ENCODE assay signal across 8 mouse cellular contexts in the genomic region with DNA sequence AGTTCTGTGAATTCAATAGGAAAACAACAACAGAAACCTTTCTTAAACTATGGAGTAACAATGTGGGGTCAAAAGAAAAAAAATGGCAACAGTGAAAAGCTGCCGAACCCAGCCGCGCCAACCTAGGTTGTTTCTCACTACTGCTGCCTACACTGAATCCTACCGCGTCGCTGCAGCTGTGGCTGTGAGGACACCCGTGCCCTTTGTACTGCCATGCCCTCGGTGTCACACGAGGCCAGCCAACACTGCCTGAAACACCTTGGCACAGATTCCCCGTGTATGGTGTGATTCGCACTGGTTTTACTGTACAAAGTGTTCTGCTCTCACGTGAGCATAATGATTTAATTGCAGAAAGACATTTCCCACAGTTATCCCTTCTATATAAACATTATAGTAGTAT. TPM values are rescaled to one million over a fixed set of nuclear protein-coding genes. Genes with fewer than 3 reads are reported as not detected.
DNase-seq lines count a peak whose midpoint lies in the region; ATAC-seq lines count a peak whose summit lies in the region.

No protein-coding gene starts in this region.

- H3K36me3 ChIP-seq in forebrain, embryonic 10.5 days (replicated peaks), result peaks cover 36% of the 10 kb centered on the region
- peaks cover 41% of the 10 kb centered on the region for H3K36me3 ChIP-seq in limb, embryonic 12.5 days
- H3K36me3 ChIP-seq in midbrain, embryonic 14.5 days (ENCODE audit: control insufficient read depth, insufficient read depth, low read length), result peaks cover 40% of the 10 kb centered on the region

- no peak overlapping the region for H3K9ac ChIP-seq in limb, embryonic 12.5 days (replicated peaks)
- peak overlapping the region; percentile 90; the same call in 1 of the 2 replicates for H3K9ac ChIP-seq in midbrain, embryonic 14.5 days (replicated peaks; ENCODE audit: low read length)

- ATAC-seq in cerebellum, adult (ENCODE audit: insufficient number of reproducible peaks, low FRiP score, low TSS enrichment), result no peak
- no peak for ATAC-seq in limb, embryonic 12.5 days (ENCODE audit: insufficient number of reproducible peaks, insufficient read depth, low FRiP score, low TSS enrichment, low read depth)
- no peak for ATAC-seq in midbrain, embryonic 14.5 days (ENCODE audit: low FRiP score, low TSS enrichment)

- DNase-seq in cerebellum, adult 18-20 months, result peak; percentile 17 to 35
- DNase-seq in adrenal gland, postnatal 10 days, result peak; percentile 77
- no peak for DNase-seq in forebrain, embryonic 10.5 days (ENCODE audit: extremely low spot score, low spot score)
- DNase-seq in heart, postnatal 4 days, result peak; percentile 49
- DNase-seq in midbrain, embryonic 14.5 days, result peak; percentile 29
- peak; percentile 16 to 38 for DNase-seq in thymus, postnatal 10 days (ENCODE audit: low spot score in 2 of 2)

- H3K9me3 ChIP-seq in forebrain, embryonic 10.5 days, result no peaks in the 10 kb centered on the region
- no peaks in the 10 kb centered on the region for H3K9me3 ChIP-seq in limb, embryonic 12.5 days
- no peaks in the 10 kb centered on the region for H3K9me3 ChIP-seq in midbrain, embryonic 14.5 days (ENCODE audit: control insufficient read depth, low read length)

- peak overlapping the region; percentile 96 for H3K4me3 ChIP-seq in forebrain, embryonic 10.5 days
- peak overlapping the region; percentile 77 for H3K4me3 ChIP-seq in limb, embryonic 12.5 days (replicated peaks)
- peak overlapping the region; percentile 91 for H3K4me3 ChIP-seq in midbrain, embryonic 14.5 days (replicated peaks; ENCODE audit: low read depth, low read length)

- H3K4me2 ChIP-seq in limb, embryonic 12.5 days, result peak overlapping the region; percentile 75
- H3K4me2 ChIP-seq in midbrain, embryonic 14.5 days (ENCODE audit: low read length), result peak overlapping the region; percentile 82

- WGBS in forebrain, embryonic 10.5 days, result 25% methylated on average over 12 of the region's 12 CpGs
- 27% methylated on average over 12 of the region's 12 CpGs for WGBS in limb, embryonic 12.5 days
- 24% methylated on average over 12 of the region's 12 CpGs for WGBS in midbrain, embryonic 14.5 days

- peaks cover 21% of the 10 kb centered on the region for H3K4me1 ChIP-seq in forebrain, embryonic 10.5 days
- peaks cover 15% of the 10 kb centered on the region for H3K4me1 ChIP-seq in limb, embryonic 12.5 days (replicated peaks)
- H3K4me1 ChIP-seq in midbrain, embryonic 14.5 days (ENCODE audit: control insufficient read depth, insufficient read depth, low read length), result peaks cover 12% of the 10 kb centered on the region; the same call in 1 of the 2 replicates

- no peak overlapping the region for H3K27ac ChIP-seq in forebrain, embryonic 10.5 days
- no peak overlapping the region for H3K27ac ChIP-seq in limb, embryonic 12.5 days
- H3K27ac ChIP-seq in midbrain, embryonic 14.5 days (replicated peaks; ENCODE audit: low read depth, low read length), result no peak overlapping the region

- no peaks in the 10 kb centered on the region for H3K27me3 ChIP-seq in forebrain, embryonic 10.5 days (ENCODE audit: poor library complexity, severe bottlenecking)
- H3K27me3 ChIP-seq in limb, embryonic 12.5 days, result no peaks in the 10 kb centered on the region
- no peaks in the 10 kb centered on the region for H3K27me3 ChIP-seq in midbrain, embryonic 14.5 days (ENCODE audit: control insufficient read depth, insufficient read depth, low read length)

RNA-seq across cellular contexts. Expression of gene Dlat, which starts 0.9 kb away (rescaled TPM):
- 100 to 1,000 TPM; 310 to 317 TPM for total RNA-seq in adrenal gland, postnatal 10 days (2021)
- 54.0 and 59.0 TPM in 2 replicates for polyA plus RNA-seq in forebrain, embryonic 10.5 days (2016; fragmentation: Nextera tagmentation; extraction: Ambion mirVana)
- total RNA-seq in heart, postnatal 4 days (2021), result 100 to 1,000 TPM; 278 to 283 TPM
- 49.5 and 49.8 TPM in 2 replicates for polyA plus RNA-seq in limb, embryonic 12.5 days (2016; fragmentation: Nextera tagmentation; extraction: Ambion mirVana)
- 48.6 and 54.9 TPM in 2 replicates for polyA plus RNA-seq in midbrain, embryonic 14.5 days (2014; fragmentation: Nextera tagmentation; extraction: Ambion mirVana)

RNA-seq across cellular contexts. Expression of gene Nkapd1, which starts 43.2 kb away (rescaled TPM):
- total RNA-seq in adrenal gland, postnatal 10 days (2021), result 10 to 100 TPM; 20.6 to 24.6 TPM
- polyA plus RNA-seq in forebrain, embryonic 10.5 days (2016; fragmentation: Nextera tagmentation; extraction: Ambion mirVana), result 20.5 and 22.1 TPM in 2 replicates
- total RNA-seq in heart, postnatal 4 days (2021), result 10 to 100 TPM; 19.0 to 20.3 TPM
- polyA plus RNA-seq in limb, embryonic 12.5 days (2016; fragmentation: Nextera tagmentation; extraction: Ambion mirVana), result 28.6 and 32.0 TPM in 2 replicates
- 24.2 and 25.6 TPM in 2 replicates for polyA plus RNA-seq in midbrain, embryonic 14.5 days (2014; fragmentation: Nextera tagmentation; extraction: Ambion mirVana)

RNA-seq across cellular contexts. Expression of gene Pih1d2, which starts 43.3 kb away (rescaled TPM):
- 1 to 10 TPM; 1.1 to 1.8 TPM for total RNA-seq in adrenal gland, postnatal 10 days (2021)
- 6.5 and 7.9 TPM in 2 replicates for polyA plus RNA-seq in forebrain, embryonic 10.5 days (2016; fragmentation: Nextera tagmentation; extraction: Ambion mirVana)
- under 1 TPM; 0.59 to 0.69 TPM for total RNA-seq in heart, postnatal 4 days (2021)
- 4.0 and 4.6 TPM in 2 replicates for polyA plus RNA-seq in limb, embryonic 12.5 days (2016; fragmentation: Nextera tagmentation; extraction: Ambion mirVana)
- polyA plus RNA-seq in midbrain, embryonic 14.5 days (2014; fragmentation: Nextera tagmentation; extraction: Ambion mirVana), result 2.9 and 4.9 TPM in 2 replicates

RNA-seq across cellular contexts. Expression of gene Timm8b, which starts 56.7 kb away (rescaled TPM):
- 100 to 1,000 TPM; 164 to 170 TPM for total RNA-seq in adrenal gland, postnatal 10 days (2021)
- polyA plus RNA-seq in forebrain, embryonic 10.5 days (2016; fragmentation: Nextera tagmentation; extraction: Ambion mirVana), result 308 and 321 TPM in 2 replicates
- total RNA-seq in heart, postnatal 4 days (2021), result 100 to 1,000 TPM; 196 to 216 TPM
- 323 and 341 TPM in 2 replicates for polyA plus RNA-seq in limb, embryonic 12.5 days (2016; fragmentation: Nextera tagmentation; extraction: Ambion mirVana)
- 396 and 508 TPM in 2 replicates for polyA plus RNA-seq in midbrain, embryonic 14.5 days (2014; fragmentation: Nextera tagmentation; extraction: Ambion mirVana)

RNA-seq across cellular contexts. Expression of gene Sdhd, which starts 56.8 kb away (rescaled TPM):
- 100 to 1,000 TPM; 628 to 725 TPM for total RNA-seq in adrenal gland, postnatal 10 days (2021)
- polyA plus RNA-seq in forebrain, embryonic 10.5 days (2016; fragmentation: Nextera tagmentation; extraction: Ambion mirVana), result 325 and 340 TPM in 2 replicates
- total RNA-seq in heart, postnatal 4 days (2021), result 100 to 1,000 TPM; 664 to 695 TPM
- 259 and 268 TPM in 2 replicates for polyA plus RNA-seq in limb, embryonic 12.5 days (2016; fragmentation: Nextera tagmentation; extraction: Ambion mirVana)
- polyA plus RNA-seq in midbrain, embryonic 14.5 days (2014; fragmentation: Nextera tagmentation; extraction: Ambion mirVana), result 234 and 235 TPM in 2 replicates
